Mouse (Mus musculus) lung, embryonic 16.5 days (tissue): ENCODE data around the gene Sap18b. TPM values are rescaled to one million over a fixed set of nuclear protein-coding genes. Genes with fewer than 3 reads are reported as not detected.

ENCODE experiments used
- ATAC-seq: fragments of 200-750 bp; cut with Nextera tagmentation; 2 replicates; pipeline ENCODE4 v1.8.0; 2017; ENCODE audit warnings: low read depth, mild to moderate bottlenecking, moderate library complexity
- H3K27ac ChIP-seq: fragments of 300-500 bp; sonication (generic); 2 replicates; pipeline ENCODE4 v1.5.1; 2014; ENCODE audit warnings: mild to moderate bottlenecking, control low read depth, low read length
- H3K27me3 ChIP-seq: fragments of 300-500 bp; sonication (generic); 2 replicates; pipeline ENCODE4 v1.6.1; 2014; ENCODE audit warnings: low read depth, low read length, mixed read lengths; ENCODE audit not compliant: control insufficient read depth, insufficient read depth
- H3K36me3 ChIP-seq: fragments of 300-500 bp; sonication (generic); 2 replicates; pipeline ENCODE4 v1.6.1; 2014; ENCODE audit warnings: low read length; ENCODE audit not compliant: control insufficient read depth, insufficient read depth
- H3K4me1 ChIP-seq: fragments of 300-500 bp; sonication (generic); replicated peaks from 2 replicates; pipeline ENCODE4 v1.6.1; 2014; ENCODE audit warnings: low read length, mixed read lengths; ENCODE audit not compliant: control insufficient read depth, insufficient read depth
- H3K4me2 ChIP-seq: fragments of 300-500 bp; sonication (generic); 2 replicates; pipeline ENCODE4 v1.6.1; 2014; ENCODE audit warnings: low read depth, low read length, control low read depth
- H3K4me3 ChIP-seq: fragments of 300-500 bp; sonication (generic); 2 replicates; pipeline ENCODE4 v1.5.1; 2014; ENCODE audit warnings: mild to moderate bottlenecking, low read length, control low read depth
- H3K9ac ChIP-seq: fragments of 300-500 bp; sonication (generic); 2 replicates; pipeline ENCODE4 v1.6.1; 2014; ENCODE audit warnings: low read length, control low read depth
- H3K9me3 ChIP-seq: fragments of 300-500 bp; sonication (generic); 2 replicates; pipeline ENCODE4 v1.6.1; 2016; ENCODE audit warnings: low read length; ENCODE audit not compliant: control insufficient read depth
- WGBS: fragments of 180-500 bp; shearing (Covaris S2); extraction: QIAGEN DNeasy Blood & Tissue Kit; methylation state at CpG from one replicate; pipeline ENCODE4 v1.1.7; 2014; 5-methylcytosine and 5-hydroxymethylcytosine counted together
- polyA plus RNA-seq: library from polyadenylated mRNA; unstranded; fragments of >200 nt; fragmentation: Nextera tagmentation; extraction: Ambion mirVana; gene quantifications from 2 replicates; pipeline ENCODE4 v1.2.1, GENCODE M21; 2015

Sap18b gene
- polyA plus RNA-seq, 1 experiment from 2014 or later, result 339 TPM

- no peak overlapping the region for H3K4me2 ChIP-seq
- WGBS, result 62% methylated on average over 4 of the region's 4 CpGs
These were observed 10.7 kb downstream of the Sap18b start for GRCm38 (mm10) chr8:95835891-95836290.

GRCm38 (mm10) chr8:95837266-95837665 is 12.1 kb downstream of the Sap18b start:
- peaks cover 9% of the 10 kb centered on the region for H3K4me1 ChIP-seq
- 89% methylated on average over 10 of the region's 10 CpGs for WGBS
- no peaks in the 10 kb centered on the region; the same call in 1 of the 2 replicates for H3K36me3 ChIP-seq
- H3K27me3 ChIP-seq, result no peaks in the 10 kb centered on the region
- ATAC-seq, result no peak
- H3K27ac ChIP-seq, result no peak overlapping the region
- H3K9me3 ChIP-seq, result no peaks in the 10 kb centered on the region
- H3K9ac ChIP-seq, result no peak overlapping the region
- no peak overlapping the region for H3K4me2 ChIP-seq
- no peak overlapping the region for H3K4me3 ChIP-seq

More at GRCm38 (mm10) chr8:95835891-95836290, 10.7 kb downstream of the Sap18b start:
- Histone ChIP-seq H3K27ac (no peak overlapping the region), H3K9ac (no peak overlapping the region), H3K9me3 (no peaks in the 10 kb centered on the region), H3K36me3 (no peaks in the 10 kb centered on the region), H3K27me3 (no peaks in the 10 kb centered on the region), H3K4me3 (no peak overlapping the region), H3K4me1 (peaks cover 9% of the 10 kb centered on the region)
- no peak for ATAC-seq

DNA sequence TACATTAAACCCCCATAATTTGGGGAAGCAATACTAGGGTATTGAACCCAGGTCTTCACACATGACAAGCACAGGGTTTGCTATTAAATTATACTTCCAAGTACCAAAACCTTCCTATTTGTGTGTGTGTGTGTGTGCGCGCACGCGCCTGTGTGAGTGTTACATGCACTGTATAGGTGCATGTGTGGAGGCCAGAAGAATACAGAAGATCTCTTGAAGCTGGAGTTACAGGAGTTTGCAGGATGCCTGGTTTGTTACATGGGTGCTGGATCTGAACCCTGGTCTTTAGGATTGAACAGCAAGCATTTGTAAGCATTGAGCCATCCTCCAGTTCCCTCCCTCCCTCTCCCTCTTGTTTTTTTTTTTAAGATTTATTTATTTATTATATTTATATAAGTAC is 14.1 kb downstream of the Sap18b start:
- no peak for ATAC-seq
- Histone ChIP-seq H3K36me3 (no peaks in the 10 kb centered on the region; the same call in 1 of the 2 replicates), H3K4me3 (no peak overlapping the region), H3K4me1 (no peaks in the 10 kb centered on the region), H3K4me2 (no peak overlapping the region), H3K27ac (no peak overlapping the region), H3K27me3 (no peaks in the 10 kb centered on the region), H3K9me3 (no peaks in the 10 kb centered on the region), H3K9ac (no peak overlapping the region)
- WGBS, result 99% methylated on average over 4 of the region's 4 CpGs

- Histone ChIP-seq H3K4me1 (no peaks in the 10 kb centered on the region), H3K27me3 (no peaks in the 10 kb centered on the region), H3K36me3 (no peaks in the 10 kb centered on the region; the same call in 1 of the 2 replicates), H3K4me3 (no peak overlapping the region), H3K9me3 (no peaks in the 10 kb centered on the region), H3K4me2 (no peak overlapping the region), H3K27ac (no peak overlapping the region), H3K9ac (no peak overlapping the region)
- 86% methylated on average over 15 of the region's 15 CpGs for WGBS
- ATAC-seq, result no peak
These were observed 16.3 kb downstream of the Sap18b start for GRCm38 (mm10) chr8:95841436-95841835.

DNA sequence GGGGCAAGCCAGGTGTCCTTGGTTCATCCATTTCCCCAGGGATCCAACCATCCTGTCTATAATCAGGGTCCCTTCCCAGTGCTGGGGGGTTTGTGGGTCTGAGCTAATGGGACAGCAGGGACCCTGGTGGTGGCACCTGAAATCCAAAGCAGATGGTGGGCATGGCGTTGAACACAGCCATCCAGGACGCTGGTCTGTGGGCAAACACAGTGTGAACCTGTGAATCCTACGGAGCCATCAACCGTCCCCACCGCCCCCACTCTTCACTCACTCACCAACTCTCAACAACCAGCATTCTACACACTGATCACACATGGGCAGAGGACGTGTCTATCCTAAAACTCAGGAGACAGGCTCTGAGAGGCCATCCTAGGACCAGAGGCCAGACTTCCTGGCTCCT is 18.8 kb downstream of the Sap18b start:
- Histone ChIP-seq H3K27ac (no peak overlapping the region), H3K9me3 (no peaks in the 10 kb centered on the region), H3K27me3 (no peaks in the 10 kb centered on the region), H3K36me3 (no peaks in the 10 kb centered on the region; the same call in none of the 2 replicates), H3K9ac (no peak overlapping the region), H3K4me3 (no peak overlapping the region), H3K4me2 (no peak overlapping the region), H3K4me1 (no peaks in the 10 kb centered on the region)
- no peak for ATAC-seq
- whole genome bisulfite sequencing, result 93% methylated on average over 6 of the region's 6 CpGs

DNA sequence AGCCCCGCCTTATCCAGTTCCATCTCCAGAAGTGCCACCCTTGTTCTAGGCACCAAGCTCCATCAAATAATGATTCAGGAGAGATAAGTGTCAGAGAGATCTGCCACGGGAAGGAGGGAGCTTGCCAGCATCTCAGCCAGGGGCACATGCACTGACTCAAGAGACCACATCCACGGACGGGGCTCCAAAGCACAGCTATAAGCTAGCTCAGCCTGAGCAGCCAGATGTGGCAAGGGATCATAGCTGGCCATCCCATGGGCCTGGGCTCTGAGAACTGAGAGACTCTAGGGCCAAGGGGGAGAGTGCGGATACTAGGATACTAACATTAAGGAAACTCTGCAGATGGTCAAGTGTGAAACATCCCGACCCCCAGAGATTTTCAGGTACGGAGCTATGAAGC is 19.9 kb downstream of the Sap18b start:
- Histone ChIP-seq H3K9ac (no peak overlapping the region), H3K4me1 (no peaks in the 10 kb centered on the region), H3K36me3 (no peaks in the 10 kb centered on the region; the same call in none of the 2 replicates), H3K27ac (no peak overlapping the region), H3K4me3 (no peak overlapping the region), H3K27me3 (no peaks in the 10 kb centered on the region), H3K9me3 (no peaks in the 10 kb centered on the region), H3K4me2 (no peak overlapping the region)
- WGBS, result 83% methylated on average over 7 of the region's 7 CpGs
- no peak for ATAC-seq

GRCm38 (mm10) chr8:95848061-95848551 is 23.0 kb downstream of the Sap18b start:
- peaks cover 9% of the 10 kb centered on the region for H3K4me1 ChIP-seq
- H3K27ac ChIP-seq, result no peak overlapping the region
- H3K4me3 ChIP-seq, result no peak overlapping the region
- no peak for ATAC-seq
- H3K36me3 ChIP-seq, result no peaks in the 10 kb centered on the region; the same call in 1 of the 2 replicates
- H3K9me3 ChIP-seq, result no peaks in the 10 kb centered on the region
- no peak overlapping the region for H3K4me2 ChIP-seq
- no peak overlapping the region for H3K9ac ChIP-seq
- 78% methylated on average over 24 of the region's 24 CpGs for WGBS
- no peaks in the 10 kb centered on the region for H3K27me3 ChIP-seq

DNA sequence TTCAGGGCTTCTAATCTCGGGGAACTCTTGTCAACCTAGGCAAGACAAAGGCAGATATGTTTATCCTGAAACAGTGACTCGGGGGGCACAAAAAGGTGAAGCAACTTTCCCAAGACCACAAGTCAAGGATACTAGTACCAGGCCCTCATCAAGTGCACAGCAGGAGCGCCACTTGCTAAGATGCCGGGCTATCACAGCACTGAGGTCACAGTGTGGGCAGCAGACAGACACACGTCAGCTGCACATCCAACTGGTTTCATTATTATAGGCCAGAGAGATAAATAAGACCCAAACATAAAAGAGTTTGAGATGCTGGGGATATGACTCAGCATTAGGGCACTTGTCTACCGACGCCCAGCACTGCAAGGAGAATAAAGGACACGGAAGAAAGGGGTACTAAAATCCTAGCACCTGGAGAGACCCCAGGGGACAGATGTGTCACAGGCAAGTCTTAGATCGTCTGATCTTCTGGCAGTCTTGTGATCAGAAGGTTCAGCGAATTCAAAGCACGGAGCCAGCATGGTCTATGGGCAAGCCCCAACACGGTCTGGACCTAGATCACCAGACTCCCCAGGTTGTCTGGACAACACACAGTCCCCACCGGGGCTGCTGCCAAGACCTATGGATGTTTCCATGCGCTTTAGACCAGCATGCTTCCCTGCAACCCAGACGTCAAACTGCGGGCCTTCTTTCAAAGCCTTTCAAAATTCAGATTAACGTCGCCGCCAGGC is 23.8 kb downstream of the Sap18b start:
- WGBS, result 87% methylated on average over 19 of the region's 19 CpGs
- Histone ChIP-seq H3K9me3 (no peaks in the 10 kb centered on the region), H3K4me2 (no peak overlapping the region), H3K9ac (no peak overlapping the region), H3K4me3 (no peak overlapping the region), H3K27me3 (no peaks in the 10 kb centered on the region), H3K27ac (no peak overlapping the region), H3K36me3 (no peaks in the 10 kb centered on the region; the same call in 1 of the 2 replicates), H3K4me1 (peaks cover 12% of the 10 kb centered on the region)
- ATAC-seq, result no peak

GRCm38 (mm10) chr8:95850326-95850725 is 25.2 kb downstream of the Sap18b start:
- H3K4me2 ChIP-seq, result no peak overlapping the region
- H3K9ac ChIP-seq, result no peak overlapping the region
- WGBS, result 95% methylated on average over 2 of the region's 2 CpGs
- H3K4me1 ChIP-seq, result peaks cover 12% of the 10 kb centered on the region
- H3K4me3 ChIP-seq, result no peak overlapping the region
- H3K27me3 ChIP-seq, result no peaks in the 10 kb centered on the region
- ATAC-seq, result no peak
- no peak overlapping the region for H3K27ac ChIP-seq
- no peaks in the 10 kb centered on the region; the same call in 1 of the 2 replicates for H3K36me3 ChIP-seq
- H3K9me3 ChIP-seq, result no peaks in the 10 kb centered on the region
